Mouse (Mus musculus) c-Kit-positive CD71-negative TER-119-negative erythroid progenitor cells, embryonic 14.5 days (primary cell): ENCODE data around the gene Il11.

ENCODE experiments used
- DNase-seq: peaks from one replicate; pipeline ENCODE4 v3.0.0-alpha.2; 2013; ENCODE audit warnings: low read depth

Gene Il11

DNA sequence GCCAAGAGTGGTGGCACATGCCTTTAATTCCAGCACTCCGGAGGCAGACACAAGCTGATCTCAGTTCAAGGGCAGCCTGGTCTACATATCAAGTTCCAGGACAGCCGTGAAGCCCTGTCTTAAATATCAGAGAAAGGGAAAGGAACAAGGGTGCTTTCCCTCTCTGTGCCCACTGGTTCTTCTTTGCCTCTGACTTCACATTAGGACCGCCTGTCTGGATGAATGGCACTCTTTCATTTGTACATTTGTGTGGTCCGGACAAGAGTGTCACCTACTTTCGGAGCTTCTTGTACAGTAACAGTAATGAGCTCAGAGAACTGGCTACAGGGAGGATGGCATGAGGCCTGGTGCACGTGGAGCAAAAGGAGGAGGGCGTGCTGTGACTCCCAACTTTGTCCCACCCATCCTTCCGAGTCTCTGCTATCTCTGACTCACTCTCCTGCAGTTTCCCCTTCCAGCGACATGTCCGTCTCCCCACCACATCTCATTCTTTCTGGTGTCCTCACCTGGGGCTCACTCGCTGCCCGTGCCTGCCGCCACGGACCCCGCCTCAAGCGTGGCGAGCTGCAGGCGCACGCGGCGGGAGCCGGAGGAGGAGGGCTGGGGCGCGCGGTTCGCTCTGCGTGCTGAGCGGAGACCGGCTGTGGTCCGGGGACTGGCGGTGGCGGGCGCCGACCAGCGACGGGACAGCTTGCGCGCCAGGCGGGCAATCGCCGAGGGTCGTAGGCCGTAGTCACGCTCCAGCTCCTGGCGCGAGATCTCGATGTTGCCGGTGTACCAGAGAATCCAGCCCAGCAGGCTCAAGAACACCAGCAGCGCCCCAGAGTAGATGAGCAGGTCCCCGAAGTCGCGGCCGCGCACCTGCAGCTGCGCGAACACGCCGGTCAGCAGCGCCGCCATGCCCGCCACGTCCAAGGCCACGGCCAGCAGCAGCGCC is 6.1 kb upstream of the Il11 start:
- DNase-seq = no peak

DNA sequence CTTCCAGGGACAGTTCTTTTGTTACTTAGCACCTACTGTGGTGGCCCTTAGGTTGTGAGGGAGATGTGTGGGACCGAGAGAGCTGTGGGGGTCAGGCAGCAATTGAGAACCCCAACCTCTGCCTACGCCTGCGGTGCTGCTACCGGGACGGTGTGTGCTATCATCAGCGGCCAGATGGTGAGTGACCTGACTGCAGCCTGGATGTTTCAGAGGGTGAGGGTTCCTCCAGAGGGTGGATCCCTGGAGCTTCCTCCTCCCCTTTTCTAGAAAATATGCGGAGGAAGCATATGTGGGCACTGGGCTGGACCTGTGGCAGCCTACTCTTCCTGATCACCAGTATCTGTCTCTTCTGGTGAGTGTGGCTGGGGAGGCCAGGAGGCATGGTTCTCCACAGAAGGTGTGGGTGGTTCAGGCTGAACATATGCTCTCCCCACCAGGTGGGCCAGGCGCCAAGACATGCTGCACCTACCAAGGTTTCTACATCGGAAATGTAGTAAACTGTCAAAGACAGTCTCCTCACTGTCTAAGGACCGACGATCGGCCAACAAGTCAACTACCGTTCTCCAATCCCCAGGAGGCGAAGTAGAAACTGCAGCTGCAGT is 1.1 kb upstream of the Il11 start:
- no peak for DNase-seq

DNA sequence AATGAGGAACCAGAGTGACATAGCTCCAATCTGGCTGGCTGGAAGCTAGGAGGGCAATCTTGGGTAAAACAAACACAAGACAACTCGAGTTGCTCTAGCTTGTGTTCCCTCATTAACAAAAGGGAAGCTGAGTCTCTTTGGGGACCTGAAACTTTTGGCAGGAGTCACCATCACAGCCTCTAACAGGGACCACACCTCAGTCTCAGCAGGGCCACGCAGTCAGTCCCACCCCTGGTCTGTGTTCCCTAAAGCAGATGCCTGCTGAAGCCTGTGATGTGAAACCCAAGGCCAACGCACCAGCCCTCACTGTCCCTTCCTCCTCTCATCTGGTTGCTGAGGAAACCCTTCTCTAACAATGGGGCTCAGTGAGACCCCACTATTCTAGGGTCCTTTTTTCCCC is 529 bp downstream of the Il11 start:
- DNase-seq = no peak

DNA sequence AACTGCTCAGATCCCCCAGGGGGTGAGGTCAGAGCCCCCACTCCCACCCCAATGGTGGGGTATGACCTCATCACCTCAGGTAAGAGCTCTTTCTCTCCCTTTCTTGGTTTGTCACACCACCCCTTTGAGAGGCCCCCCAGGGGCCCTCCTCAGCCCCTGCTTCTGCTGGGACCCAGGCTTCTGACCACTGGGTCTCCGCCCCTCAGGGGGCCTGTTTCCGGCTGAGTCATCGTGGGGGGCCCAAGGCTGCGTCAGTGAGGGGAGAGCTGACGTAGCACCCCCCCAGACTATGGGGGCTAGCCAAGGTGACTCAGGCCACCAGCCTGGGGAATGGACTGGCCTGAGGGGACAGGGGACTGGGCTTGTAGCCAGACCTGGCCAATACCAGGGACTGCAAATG is 2.7 kb downstream of the Il11 start:
- no peak for DNase-seq

GRCm38 (mm10) chr7:4777851-4778637 is 4.6 kb downstream of the Il11 start:
- no peak for DNase-seq

- DNase-seq = no peak
These were observed 5.5 kb downstream of the Il11 start for GRCm38 (mm10) chr7:4776861-4777830.

GRCm38 (mm10) chr7:4776131-4776530 is 6.5 kb downstream of the Il11 start:
- no peak for DNase-seq

GRCm38 (mm10) chr7:4771202-4771601 is 11.5 kb downstream of the Il11 start, which contains the start of gene Fam71e2:
TSS of gene Fam71e2 (minus strand) at chr7:4771302.
- DNase-seq = no peak

DNA sequence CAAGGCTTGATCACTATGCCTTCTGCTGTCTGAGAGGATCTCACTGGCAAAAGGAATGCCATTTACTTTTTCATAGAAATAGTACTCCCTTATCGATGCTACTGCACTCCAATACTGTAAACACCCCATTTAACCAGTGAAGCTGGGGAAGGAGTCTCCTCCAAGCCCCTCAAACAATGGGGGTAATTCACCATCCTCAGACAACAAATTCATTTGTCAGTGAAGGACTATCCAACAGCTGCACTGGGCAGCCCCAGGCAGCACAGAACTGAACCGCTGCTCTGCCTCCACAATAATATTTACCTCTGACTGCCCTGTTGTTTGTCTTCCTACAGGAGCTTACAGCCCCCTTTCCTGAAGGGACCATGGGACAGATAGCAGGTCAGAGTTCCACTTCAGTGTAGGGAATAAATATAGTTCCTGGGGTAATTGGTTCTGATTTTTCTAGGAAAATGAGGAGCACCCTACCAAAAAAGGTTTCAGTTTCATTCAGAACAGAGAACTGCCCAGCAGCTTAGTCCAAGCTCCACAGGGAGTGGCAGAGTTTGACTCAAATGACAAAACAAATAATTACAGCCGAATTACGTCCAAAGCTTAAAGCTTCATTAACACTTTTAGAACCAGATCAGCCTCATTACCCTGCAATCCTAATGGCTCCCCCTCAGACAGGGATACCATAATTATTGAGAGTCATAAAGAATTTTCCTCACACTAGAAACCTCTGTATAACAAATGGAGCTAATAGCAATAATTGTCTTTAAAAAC is 17.5 kb downstream of the Il11 start:
- no peak for DNase-seq

- DNase-seq = no peak
These were observed 23.0 kb downstream of the Il11 start for GRCm38 (mm10) chr7:4759670-4760069.

- peak; percentile 86 for DNase-seq
These were observed 29.7 kb downstream of the Il11 start, which contains the start of gene Cox6b2 for GRCm38 (mm10) chr7:4752821-4753570. TSS of gene Cox6b2 (minus strand) at chr7:4753094.

- DNase-seq = no peak
These were observed 30.5 kb downstream of the Il11 start for GRCm38 (mm10) chr7:4751971-4752820.

GRCm38 (mm10) chr7:4749169-4749568 is 33.5 kb downstream of the Il11 start:
- no peak for DNase-seq

- no peak for DNase-seq
These were observed 34.3 kb downstream of the Il11 start for GRCm38 (mm10) chr7:4748321-4748720.

GRCm38 (mm10) chr7:4747156-4747899 is 35.3 kb downstream of the Il11 start:
- DNase-seq = no peak

DNA sequence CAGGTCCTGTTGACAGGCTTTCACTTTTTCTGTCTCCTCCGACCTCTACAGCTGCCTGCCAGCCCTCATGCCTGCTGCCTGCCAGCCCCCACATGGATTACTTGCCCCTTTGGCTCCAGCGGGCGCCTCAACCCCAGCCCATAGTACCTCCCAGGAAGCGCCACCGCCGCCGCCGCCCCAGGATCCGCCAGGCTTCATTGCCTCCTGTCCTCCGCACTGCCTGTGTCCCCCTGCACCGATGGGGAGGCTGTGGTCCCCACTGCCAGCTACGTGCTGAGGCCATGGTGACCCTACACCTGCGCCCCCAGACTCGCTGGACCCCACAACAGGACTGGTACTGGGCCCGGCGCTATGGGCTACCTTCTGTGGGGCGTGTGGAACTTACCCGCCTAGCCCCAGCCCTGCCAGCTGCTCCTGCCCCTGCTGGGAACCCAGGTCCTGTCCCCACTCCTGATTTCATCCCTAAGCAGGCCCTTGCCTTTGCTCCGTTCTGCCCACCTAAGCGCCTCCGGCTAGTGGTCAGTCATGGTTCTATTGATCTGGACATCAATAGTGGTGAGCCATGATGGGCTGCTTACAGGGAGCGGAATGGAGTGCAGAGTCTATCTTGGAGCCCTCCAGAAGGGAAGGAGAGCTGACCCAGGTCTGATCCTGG is 36.2 kb downstream of the Il11 start:
- no peak for DNase-seq

- no peak for DNase-seq
These were observed 37.8 kb downstream of the Il11 start for GRCm38 (mm10) chr7:4744886-4745285.

- DNase-seq = no peak
These were observed 39.3 kb downstream of the Il11 start for GRCm38 (mm10) chr7:4743354-4743753.
